Mouse (Mus musculus): ENCODE measurements around the gene Gnai3.
A peak's percentile ranks its signal among the peaks of the same experiment; 100 is the strongest.

Gene Gnai3

DNA sequence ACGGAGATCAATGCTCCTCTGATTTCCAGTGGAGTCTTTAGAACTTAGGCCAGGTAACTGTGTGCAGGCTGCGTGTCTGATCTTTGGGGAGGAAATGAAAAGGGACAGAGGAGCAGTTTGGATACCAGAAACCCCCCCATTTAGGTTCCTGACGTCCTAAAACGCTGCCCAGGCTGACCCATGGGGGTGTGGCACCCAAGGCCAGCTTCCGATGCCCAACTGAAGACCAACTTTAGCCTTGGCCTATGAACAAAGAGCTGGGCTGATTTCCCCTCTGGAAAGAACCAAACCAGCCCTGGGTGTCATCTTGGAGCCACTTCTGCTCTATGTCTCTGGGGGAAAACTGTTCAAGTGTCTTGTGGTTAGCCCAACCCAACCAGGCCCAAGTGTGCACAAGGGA is 18.1 kb upstream of the Gnai3 start:
- DNase-seq: no peak

DNA sequence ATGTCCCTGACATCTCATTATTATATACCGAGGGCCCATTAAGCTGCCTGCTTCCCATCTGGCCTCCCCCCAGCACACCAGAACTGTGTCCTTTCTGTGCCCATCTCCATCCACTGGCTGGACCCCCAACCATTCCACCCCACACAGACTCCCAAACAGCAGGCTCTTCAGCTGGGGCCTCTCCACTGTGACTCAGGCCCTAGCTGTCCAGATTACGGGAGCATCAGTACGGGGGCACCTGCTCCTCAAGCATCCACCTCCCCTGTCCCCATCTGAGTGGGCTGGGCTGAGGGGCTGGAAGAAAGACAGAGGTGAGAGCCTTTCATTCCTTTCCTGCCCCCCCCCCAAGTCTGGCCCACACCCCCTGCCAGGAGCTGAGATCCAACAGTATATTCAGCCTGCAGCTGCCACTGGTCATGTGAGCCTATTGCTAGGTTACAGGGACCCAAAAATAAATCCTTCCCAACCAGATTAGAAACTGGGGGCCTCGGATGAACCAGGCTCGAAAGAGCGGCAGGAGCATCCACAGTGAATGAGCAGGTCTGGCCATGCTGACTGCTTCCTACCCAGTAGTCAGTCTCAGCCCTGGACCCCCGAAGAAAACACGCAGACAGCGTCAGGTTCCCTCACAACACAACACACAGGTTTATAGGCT is 12.6 kb upstream of the Gnai3 start:
- DNase-seq: no peak

DNA sequence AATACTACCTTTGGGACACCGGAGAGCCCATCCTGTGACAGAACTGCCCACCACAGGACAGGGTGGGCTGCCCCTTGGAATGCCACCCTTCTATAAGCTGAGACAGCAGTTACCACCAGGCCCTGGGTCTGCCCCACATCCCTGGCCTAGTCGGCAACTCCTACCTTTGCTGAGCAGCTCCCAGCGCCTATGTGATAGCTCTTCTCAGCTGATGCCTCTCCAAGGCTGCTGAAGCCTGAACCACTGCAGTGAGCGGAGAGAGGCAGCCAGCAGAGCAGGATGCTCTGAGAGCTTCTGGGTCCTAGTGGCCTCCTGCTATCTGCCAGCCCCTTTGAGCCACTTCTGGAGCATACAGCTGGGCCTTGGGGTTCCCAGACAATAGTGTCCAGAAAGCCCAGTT is 8.7 kb upstream of the Gnai3 start, which contains the start of gene Gpr61:
Gene Gpr61 (minus strand): TSS at position 227 of the 400 bp plus-strand sequence.
- DNase-seq: no peak

DNA sequence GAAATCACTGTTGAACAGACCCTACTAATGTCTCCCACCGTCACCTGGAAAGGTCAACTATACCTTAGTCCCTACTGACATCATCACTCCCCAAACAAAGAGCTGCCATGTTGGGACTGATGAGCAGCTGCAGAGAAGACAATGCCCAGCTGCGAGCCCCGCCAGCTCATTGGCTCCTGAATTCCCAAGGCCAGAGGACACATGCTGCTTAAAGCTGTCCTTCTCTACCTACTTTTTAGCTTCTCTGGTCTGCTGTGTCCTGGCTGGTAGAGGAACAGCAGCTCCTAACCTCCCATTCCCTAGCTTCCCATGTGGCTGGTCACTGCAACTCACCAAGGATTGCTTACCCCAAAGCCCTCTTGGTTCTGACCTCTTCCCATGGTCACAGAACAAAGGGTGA is 6.3 kb upstream of the Gnai3 start:
- DNase-seq: no peak

DNA sequence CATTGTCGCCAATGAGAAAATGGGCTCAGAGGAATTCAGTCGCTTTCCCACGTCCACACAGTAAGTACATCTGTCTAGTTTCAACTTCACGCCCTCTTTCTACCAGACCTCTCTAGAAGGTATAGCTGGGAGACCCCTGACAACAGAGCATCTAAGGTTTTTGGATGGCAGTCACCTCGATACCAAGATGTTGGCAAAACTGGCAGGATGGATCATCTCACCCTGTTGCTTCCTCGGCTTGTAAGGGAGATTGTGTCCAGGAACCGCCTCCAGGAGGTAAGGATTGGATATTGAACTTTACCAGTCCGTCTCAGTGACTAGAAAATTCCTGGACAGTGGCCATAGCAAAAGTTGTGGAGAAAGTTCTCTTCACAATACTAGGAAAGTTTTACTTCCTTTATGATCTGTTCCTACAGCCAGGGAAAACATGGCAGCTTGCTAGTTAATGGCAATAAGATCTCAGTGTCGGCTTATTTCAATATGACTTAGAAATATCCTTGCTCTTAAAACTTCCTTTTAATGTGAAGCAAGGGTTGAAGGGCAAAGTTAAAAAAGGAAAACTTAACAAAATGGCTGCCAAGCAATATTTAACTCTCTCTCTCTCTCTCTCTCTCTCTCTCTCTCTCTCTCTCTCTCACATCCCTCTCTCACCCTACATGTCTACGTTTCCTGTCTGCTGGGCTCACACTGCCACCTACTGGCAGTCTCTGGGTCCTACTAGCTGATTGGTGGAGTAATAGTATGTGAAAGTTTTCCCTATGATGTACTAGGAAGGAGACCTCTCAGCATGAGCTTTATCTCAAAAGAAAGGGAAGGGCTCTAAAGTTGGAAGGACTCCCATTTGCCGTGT is 1.7 kb upstream of the Gnai3 start:
- peak; percentile 89 to 96 for DNase-seq

DNA sequence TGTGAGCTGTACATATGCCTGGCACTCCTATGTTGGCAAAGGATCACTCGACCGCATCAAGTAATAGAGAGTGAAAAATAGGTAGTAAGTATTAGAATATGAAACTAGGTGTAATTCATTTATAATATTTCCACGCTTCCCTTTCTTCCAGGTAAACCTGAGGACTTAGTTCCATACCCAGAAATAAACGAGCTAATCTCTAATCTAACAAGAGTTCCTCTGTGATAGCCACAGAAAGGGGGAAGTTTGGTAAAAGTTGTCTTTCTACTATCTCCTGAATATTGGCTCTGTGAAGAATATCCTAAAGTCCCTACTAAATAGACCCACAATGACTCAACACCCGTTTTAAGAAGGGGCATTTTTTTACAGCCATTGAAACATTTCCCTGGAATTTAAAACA is 725 bp upstream of the Gnai3 start:
- DNase-seq: no peak

DNA sequence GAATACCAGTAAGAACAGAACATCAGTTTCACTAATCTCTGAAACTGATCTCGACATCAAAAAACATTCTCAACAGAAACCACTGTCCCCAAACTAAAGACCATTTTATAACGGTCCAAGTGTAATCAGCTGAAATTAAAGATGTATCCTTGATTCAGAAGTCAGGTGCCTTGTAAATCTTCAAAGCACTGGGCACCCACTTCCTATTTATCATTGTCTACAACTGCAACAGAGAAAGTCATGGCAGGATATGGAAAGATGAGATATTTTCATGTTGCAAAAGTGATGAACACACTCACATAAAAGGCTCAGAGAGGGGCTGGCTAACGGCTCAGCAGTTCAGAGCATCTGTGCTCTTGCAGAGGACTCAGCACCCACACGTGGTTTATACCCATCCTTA is 5.2 kb downstream of the Gnai3 start:
- DNase-seq: no peak

DNA sequence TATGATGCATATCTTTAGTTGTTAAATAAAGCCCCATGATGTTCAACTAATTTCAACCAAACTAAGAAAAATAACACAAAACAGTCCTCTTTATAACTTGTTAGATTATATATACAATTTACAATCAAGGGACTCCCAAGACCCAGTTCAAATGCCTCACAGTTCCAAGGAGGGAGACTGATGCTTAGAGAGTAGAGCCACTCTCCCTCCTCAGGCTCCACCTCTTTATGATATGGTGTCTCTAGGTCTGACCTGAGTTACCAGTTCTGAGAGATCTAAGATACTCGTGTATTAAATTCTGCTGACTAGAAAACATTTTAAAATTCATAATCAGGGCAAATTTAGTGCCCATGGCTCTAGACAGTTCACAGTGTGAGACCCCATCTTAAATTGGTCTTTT is 6.8 kb downstream of the Gnai3 start:
- DNase-seq: no peak

DNA sequence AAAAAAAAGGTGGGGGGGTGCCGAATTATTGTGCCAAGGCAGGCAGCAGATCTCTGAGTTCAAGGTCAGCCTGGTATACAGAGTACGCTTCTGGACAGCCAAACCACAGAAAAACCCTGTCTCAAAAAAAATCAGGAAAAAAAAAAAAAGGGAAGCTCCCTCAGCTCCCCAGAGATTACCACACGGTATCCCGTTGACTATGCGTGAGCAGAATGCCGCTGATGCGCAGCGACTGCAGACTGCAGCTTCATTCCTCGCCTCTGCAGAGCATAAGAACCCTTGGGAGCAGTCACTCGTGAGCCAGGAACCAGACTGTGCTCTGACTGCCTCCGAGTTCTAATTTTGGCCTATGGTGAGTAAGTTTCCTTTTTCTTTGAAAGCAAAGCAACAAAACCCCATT is 11.2 kb downstream of the Gnai3 start:
- DNase-seq: no peak

DNA sequence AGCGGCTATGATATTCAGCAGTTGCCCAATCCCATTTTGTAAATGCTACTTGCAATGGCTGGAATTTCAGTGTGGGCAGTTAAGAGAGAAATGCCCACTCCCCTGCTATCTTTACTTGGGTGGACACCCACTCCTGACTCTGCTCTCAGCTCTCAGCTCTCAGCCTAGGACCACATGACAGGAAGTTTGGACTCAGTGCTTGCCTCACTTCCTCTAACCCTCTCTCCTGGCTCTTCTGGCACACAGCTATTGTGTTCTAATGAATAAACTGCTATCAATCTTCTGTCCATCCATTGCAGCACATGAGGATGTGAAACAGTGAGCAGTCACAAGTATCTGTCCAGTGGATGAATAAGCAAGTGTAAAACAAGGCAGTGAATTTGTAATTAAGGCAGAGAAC is 13.5 kb downstream of the Gnai3 start:
- DNase-seq: no peak

DNA sequence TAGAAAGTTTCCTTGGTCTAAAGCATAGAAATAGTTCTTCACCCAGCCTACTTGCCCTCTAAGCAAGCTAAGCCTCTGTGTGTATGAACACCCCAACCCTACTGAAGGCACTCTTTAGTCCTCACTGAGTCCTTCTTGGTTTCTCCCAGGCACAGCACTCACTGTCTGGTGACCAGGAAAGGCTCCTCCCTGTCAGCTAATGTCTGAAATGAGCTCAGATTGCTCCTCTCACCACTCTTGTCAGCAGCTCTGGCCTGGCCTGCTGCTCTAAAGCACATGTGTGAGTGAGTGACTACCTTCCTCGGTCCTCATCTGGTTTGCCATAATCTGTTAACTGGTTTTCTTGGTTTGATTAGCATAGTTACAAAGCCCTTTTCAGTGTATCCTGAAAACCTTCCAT is 14.1 kb downstream of the Gnai3 start:
- DNase-seq: no peak

DNA sequence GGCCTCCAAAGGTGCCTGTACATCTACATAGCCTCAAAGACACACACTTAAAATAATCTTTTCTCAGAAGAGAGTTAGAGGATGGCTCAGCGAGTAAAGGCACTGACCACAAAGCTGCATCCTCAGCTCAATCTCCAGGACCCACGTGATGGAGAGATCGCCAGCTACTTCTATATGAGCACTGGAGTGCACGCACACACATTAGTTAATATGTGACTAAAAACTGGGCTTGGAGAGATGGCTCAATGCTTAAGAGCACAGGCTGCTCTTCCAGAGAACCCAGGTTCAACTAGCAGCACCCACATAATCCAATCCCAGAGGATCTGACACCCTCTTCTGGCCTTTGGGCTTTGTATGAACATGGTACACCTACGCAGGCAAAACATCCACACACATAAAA is 14.7 kb downstream of the Gnai3 start:
- DNase-seq: peak; percentile 36 to 60

DNA sequence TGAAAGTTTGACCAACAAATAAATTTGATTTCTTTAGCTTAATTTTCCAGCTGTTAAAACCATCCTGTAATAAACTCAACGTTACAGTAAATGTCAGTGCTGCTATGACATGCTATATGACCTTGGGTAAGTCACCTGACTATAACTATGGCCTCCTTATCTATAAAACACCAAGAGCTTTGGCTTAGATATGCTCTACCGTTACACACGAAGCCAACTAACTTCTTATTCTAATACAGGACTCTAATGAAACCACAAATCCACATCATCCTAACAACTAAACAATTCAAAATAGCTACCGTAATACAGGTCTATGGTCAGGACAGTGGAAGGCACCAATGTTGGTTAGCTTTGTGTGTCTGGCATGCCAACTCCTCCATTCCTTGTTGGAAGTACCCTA is 16.1 kb downstream of the Gnai3 start:
- DNase-seq: no peak

DNA sequence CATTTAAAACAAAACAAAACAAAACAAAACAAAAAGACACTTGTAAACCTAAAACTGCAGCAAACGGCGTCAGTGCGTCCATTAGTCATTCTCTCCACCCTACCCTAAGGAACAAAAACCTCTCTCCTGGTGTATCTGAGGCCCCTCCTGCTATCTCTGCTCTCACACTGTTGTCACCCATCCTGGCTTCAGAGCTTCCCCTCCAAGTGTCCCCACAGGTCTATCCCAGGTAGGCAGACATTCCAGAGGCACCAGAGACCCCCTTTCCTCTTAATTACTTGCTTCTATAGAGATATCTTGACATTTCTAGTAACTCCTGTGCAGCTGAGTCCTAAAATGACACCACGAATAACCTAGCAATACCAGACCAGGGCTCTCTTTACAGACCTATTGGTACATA is 16.6 kb downstream of the Gnai3 start:
- no peak for DNase-seq

DNA sequence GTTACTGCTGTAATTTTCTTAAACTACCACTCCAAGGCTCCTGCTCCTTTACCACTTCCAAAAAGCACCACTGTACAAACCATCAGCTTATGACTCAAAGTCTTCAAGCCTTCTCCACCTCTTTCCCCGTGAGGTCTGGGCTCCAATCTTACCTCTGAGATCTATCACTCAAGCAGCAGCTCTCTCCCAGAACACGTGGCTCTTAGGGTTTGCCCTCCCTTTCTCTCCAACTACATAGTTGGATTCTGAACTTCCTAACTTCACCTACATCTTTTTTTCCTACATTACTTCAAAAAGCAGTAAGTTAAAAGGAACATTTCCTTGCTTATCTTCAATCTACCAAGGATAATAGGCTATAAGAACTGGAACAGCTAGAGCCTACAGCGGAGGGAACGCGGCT is 17.4 kb downstream of the Gnai3 start:
- DNase-seq: no peak

DNA sequence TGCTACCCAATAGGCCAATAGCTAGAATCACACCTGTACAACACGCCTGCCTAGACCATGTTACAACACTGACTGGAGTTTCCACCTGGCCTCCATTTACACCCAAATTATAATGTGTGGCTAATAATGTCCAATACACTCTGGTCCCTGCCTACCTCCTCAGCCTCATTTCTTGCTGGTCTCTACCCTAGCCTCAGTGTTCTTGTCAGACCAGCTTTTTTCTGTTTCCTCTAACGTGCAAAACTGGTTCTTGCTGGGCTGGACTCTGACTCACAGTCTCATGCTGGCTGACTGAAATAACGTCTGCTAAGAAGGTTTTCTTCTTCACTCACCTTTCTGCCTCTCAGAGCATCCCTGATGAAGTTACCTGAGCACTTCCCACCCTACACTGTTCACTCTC is 19.6 kb downstream of the Gnai3 start:
- no peak for DNase-seq

DNA sequence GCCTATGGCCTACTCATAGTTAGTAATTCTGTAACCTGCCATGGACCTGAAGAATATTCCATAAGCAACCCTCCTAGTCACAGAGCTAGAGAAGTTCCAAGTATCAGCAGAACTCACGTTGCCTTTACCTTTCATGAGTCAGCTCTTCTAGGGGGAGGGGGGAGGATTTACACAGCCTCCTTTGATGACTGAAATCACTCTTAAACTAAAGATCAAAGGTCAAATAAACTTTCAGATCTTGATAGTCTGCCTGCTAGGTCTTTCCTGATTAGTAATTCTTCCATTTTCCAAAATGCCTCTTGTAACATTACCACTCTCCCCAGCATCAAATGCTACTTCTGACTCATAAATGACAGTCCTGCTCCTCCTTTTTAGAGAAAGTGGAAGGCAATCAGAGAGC is 21.8 kb downstream of the Gnai3 start:
- DNase-seq: no peak

DNA sequence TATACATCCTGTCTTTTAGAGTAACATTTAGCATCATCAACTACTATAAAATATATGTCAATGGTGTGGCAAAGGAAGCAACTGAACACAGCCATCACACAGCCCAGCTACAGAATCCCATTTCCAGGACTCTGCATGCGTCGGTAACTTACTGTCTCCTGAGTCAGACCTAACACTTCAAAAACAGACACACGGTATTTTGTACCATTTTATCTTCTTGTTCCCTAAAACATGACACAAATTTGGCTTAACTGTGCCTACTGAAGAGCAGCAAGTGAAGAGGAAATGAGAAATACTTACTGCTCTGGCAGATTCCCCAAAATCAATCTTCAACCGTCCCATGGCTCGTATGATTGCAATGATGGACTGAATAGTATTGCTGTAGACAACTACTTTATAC is 22.7 kb downstream of the Gnai3 start:
- no peak for DNase-seq

DNA sequence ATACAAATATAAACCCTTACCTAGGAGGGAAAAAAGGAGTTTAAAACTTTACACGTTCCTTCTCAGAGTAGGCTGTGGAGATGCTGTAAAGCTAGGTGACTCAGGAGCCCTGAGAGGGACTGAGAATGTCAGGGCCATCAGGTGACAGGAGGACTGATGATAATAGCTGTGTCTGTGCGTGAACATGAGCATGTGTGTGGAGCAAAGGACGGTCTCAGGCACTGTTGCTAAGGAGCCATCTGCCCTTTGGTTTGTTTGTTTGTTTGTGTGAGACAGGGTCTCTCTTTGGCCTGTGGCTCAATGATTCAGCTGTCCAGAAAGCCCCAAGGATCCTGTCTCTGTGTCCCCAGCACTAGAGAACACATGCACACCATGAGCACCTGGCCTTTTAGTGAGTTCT is 24.8 kb downstream of the Gnai3 start:
- no peak for DNase-seq

DNA sequence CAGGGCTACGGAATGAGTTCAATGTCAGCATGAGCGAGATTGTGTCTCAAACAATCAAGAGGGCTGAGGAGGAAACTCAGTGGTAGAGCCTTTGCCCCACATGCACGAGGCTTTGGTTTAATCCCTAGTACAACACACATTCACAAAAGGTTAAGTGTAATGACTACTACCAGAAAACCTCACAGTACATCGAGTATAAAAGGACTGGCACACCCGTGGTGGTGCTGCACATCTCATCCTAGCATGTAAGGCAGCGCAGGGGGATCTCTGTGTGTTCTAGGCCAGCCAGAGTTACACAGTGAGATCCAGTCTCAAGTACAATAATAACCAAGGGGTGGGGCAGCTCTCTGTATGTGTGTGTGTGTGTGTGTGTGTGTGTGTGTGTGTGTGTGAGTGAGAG is 28.5 kb downstream of the Gnai3 start:
- no peak for DNase-seq

DNA sequence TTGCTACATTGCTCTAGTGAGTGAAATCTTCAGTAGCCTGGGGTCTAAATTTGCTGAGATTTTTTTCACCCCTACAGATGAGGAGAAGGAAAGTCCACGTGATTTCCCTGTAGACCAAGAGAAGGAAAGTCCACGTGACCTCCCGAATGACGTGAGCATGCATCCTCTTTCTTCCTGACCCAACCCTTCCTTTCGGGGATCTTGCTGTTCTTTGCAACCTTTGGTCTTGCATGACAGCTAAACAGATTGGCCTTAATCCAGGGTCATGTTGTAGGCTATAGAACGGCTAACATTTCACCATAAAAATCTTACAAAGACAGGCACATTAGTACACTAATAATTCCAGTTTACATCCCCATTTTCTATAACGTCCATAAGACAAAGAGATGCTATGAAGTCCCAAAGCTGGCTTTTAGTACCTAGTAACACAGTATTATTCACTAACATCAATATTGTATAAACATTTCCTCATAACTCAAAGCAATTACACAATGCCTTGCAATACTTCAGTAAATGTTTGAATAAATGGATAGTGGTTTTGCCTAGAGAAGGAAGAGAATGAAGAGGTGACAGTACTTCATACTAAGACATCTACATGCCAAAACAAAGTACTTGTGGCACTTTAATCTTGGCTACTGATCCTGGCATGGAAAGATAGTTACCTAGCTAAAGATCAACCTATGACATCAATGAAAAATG is 32.2 kb downstream of the Gnai3 start:
- DNase-seq: peak; percentile 21 to 45

DNA sequence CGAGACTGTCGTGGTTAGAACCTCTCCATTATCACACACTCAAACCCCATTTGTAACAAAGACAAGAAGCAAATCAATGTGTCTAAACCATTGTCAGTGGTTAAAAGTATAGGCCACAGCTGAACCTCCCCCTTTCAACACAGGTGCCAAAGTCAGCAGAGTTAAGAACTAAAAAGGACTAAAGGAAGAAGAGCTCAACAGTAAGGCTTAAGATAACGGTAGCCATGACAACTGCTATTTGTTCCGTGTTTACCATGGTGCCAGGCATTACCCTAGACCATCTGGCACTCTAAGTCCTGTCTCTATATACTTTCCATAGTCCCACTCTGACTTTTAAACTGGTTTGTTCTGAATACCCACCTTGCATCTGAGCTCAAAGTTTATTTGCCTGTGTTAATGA is 33.3 kb downstream of the Gnai3 start:
- no peak for DNase-seq

DNA sequence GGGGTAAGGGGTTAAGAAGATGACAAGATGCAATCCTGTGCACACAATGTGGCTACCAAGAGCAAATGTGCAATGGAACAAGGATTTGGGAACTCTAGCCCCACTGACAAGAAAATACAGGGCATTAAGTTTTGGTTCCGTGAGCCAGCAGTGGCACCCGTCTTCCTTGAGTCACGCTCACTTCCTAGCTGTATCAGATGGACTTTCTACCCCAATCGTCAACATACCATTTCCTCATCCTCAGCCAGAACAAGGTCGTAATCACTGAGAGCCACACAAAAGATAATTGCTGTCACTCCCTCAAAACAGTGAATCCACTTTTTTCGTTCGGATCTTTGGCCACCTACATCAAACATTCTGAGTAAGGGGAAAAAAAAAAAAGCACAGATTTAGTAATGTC is 33.7 kb downstream of the Gnai3 start:
- no peak for DNase-seq

DNA sequence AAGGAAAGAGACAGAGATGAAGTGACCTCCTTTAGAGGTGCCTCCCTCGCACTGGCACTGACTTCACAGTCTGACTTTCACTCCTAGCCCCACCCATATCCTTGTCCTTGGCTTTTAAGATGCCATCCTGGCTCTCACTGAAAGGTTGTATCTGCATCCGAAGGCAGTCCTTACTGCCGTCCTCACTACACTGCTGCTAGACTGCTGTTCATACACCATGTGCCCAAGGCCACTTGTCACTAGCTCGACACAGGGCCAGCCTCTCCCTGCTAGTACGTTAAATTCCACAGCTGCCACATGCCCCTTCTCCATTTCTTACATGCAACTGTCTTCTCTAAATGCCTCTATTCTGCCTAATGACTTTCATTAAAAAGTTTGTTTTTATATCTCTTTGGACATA is 34.6 kb downstream of the Gnai3 start:
- no peak for DNase-seq

All from kidney, postnatal 25 days (tissue).